Mouse (Mus musculus) v-Abl transformed pro-B cells (cell line): ENCODE data around the gene Gdpd5.

ENCODE experiments used
- in situ Hi-C, 2 experiments: fragments of 400-800 bp; cut with MboI; formaldehyde crosslinking; loops; one replicate each; pipeline ENCODE4 v1.15.1; 2025; ENCODE audit not compliant: unreplicated experiment in 2 of 2

The Gdpd5 gene

GRCm38 (mm10) chr7:99432248-99432647, 51.0 kb downstream of the Gdpd5 start:
- in situ Hi-C loops, result no loop called here

GRCm38 (mm10) chr7:99432863-99433262, 51.6 kb downstream of the Gdpd5 start:
- in situ Hi-C loops, result no loop called here

GRCm38 (mm10) chr7:99434672-99435250, 53.5 kb downstream of the Gdpd5 start:
- in situ Hi-C loops, result no loop called here

- in situ Hi-C loops, result no loop called here
Observed at GRCm38 (mm10) chr7:99436530-99436929, 55.3 kb downstream of the Gdpd5 start.

- in situ Hi-C loops, result no loop called here
Observed at GRCm38 (mm10) chr7:99438881-99439280, 57.7 kb downstream of the Gdpd5 start.

GRCm38 (mm10) chr7:99441534-99442072, 60.4 kb downstream of the Gdpd5 start:
- in situ Hi-C loops, result no loop called here

- in situ Hi-C loops, result no loop called here
Observed at GRCm38 (mm10) chr7:99443164-99443563, 62.0 kb downstream of the Gdpd5 start.

- in situ Hi-C loops, result no loop called here
Observed at GRCm38 (mm10) chr7:99444012-99444411, 62.8 kb downstream of the Gdpd5 start.

- in situ Hi-C loops, result no loop called here
Observed at GRCm38 (mm10) chr7:99445833-99446232, 64.6 kb downstream of the Gdpd5 start.

- in situ Hi-C loops, result no loop called here
Observed at GRCm38 (mm10) chr7:99447323-99447722, 66.1 kb downstream of the Gdpd5 start.

- in situ Hi-C loops, result no loop called here
Observed at GRCm38 (mm10) chr7:99448619-99449018, 67.4 kb downstream of the Gdpd5 start.

GRCm38 (mm10) chr7:99449063-99449462, 67.8 kb downstream of the Gdpd5 start:
- in situ Hi-C loops, result no loop called here

GRCm38 (mm10) chr7:99449751-99450150, 68.5 kb downstream of the Gdpd5 start:
- in situ Hi-C loops, result loop anchor here (5.0 to 10.0 kb wide), 5 partner anchors 72 to 225 kb away; no protein-coding TSS in a partner anchor

- in situ Hi-C loops, result loop anchor here (5.0 to 10.0 kb wide), 5 partner anchors 73 to 226 kb away; no protein-coding TSS in a partner anchor
Observed at GRCm38 (mm10) chr7:99450703-99451102, 69.5 kb downstream of the Gdpd5 start.

GRCm38 (mm10) chr7:99452859-99453258, 71.6 kb downstream of the Gdpd5 start:
- in situ Hi-C loops, result loop anchor here (5.0 to 10.0 kb wide), 5 partner anchors 76 to 228 kb away; no protein-coding TSS in a partner anchor

GRCm38 (mm10) chr7:99454044-99454443, 72.8 kb downstream of the Gdpd5 start:
- in situ Hi-C loops, result loop anchor here (5.0 to 10.0 kb wide), 5 partner anchors 77 to 229 kb away; no protein-coding TSS in a partner anchor

- in situ Hi-C loops, result loop anchor here (10.0 kb wide), 2 partner anchors 214 to 234 kb away; no protein-coding TSS in a partner anchor
Observed at GRCm38 (mm10) chr7:99458849-99459248, 77.6 kb downstream of the Gdpd5 start.

GRCm38 (mm10) chr7:99459888-99460652, 78.9 kb downstream of the Gdpd5 start:
- in situ Hi-C loops, result loop anchor here (10.0 kb wide), 2 partner anchors 215 to 235 kb away; no protein-coding TSS in a partner anchor

- in situ Hi-C loops, result no loop called here
Observed at GRCm38 (mm10) chr7:99463120-99463519, 81.9 kb downstream of the Gdpd5 start.

- in situ Hi-C loops, result no loop called here
Observed at GRCm38 (mm10) chr7:99465811-99466210, 84.6 kb downstream of the Gdpd5 start, which contains the start of gene Klhl35. Gene Klhl35 (plus strand): TSS chr7:99466004.

- in situ Hi-C loops, result no loop called here
Observed at GRCm38 (mm10) chr7:99467916-99468282, 86.7 kb downstream of the Gdpd5 start.
